Mouse (Mus musculus): ENCODE results near the gene Smg1.

GRCm38 (mm10) chr7:118251392-118252170 is 8.1 kb upstream of the Smg1 start:
- TF ChIP-seq CTCF (IDR thresholded peaks at IDR 0.05; ENCODE audit: borderline replicate concordance, insufficient read depth, low read depth, low read length) (no peak), POLR2A (IDR thresholded peaks at IDR 0.05; ENCODE audit: borderline replicate concordance, insufficient read depth, low read length) (no peak)

All from cerebellum, adult 2 months (tissue).